In the genomic region with DNA sequence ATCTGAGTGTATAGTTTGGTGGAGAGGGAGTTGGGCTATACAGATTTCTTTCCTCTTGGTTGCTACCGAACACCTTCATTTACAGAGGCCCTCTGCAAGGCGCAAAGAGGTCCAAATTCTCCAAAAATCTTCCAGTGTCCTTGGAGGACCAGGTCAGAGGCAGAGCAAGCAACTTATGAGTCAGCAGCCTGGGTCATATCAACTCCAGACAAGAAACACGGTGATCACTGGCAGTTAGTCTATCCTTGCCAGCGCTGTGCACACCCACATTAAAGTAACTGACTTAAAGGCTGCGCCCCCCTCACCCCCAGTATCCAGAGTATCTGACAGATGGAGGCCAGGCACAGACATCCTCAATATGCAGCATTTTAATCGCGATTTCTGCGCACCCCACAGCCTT, we compare ENCODE assay signal across 39 mouse cellular contexts. TPM values are rescaled to one million over a fixed set of nuclear protein-coding genes. Genes with fewer than 3 reads are reported as not detected.
DNase-seq lines count a peak whose midpoint lies in the region; ATAC-seq and TF ChIP-seq lines count a peak whose summit lies in the region.
"Had no signal": no experiment of that assay in that cellular context is flagged by ENCODE, and none has a peak within 500 bp of the region (broad histone marks: within the 10 kb centered on the region; RNA-seq: fewer than 3 reads in every experiment).

No protein-coding gene starts in this region.

- no peak overlapping the region; the same call in 1 of the 2 replicates for H3K27ac ChIP-seq in intestine, postnatal 0 days (ENCODE audit: low read depth, low read length)
- no peak overlapping the region for H3K27ac ChIP-seq in intestine, embryonic 16.5 days (ENCODE audit: low read length)
- H3K27ac ChIP-seq in stomach, embryonic 15.5 days: 0 out of 2 replicates have a peak overlapping the region, but pooled peaks have one; percentile 6
- H3K27ac ChIP-seq in stomach, postnatal 0 days (replicated peaks): no peak overlapping the region
- H3K27ac ChIP-seq: embryonic facial prominence, embryonic 12.5 days; heart, adult 2 months; hindbrain, postnatal 0 days; intestine, embryonic 15.5 days; liver, embryonic 14.5 days; macrophage had no signal

- 8% methylated on average over 8 of the region's 8 CpGs for WGBS in intestine, postnatal 0 days
- WGBS in intestine, embryonic 16.5 days: 9% methylated on average over 8 of the region's 8 CpGs
- 2% methylated on average over 8 of the region's 8 CpGs for WGBS in stomach, embryonic 15.5 days
- 8% methylated on average over 8 of the region's 8 CpGs for WGBS in stomach, postnatal 0 days

- no peak for TF ChIP-seq CTCF in intestine, postnatal 0 days (IDR thresholded peaks at IDR 0.05; ENCODE audit: low read depth)
- no peak for TF ChIP-seq CTCF in stomach, postnatal 0 days (IDR thresholded peaks at IDR 0.05; ENCODE audit: low read depth)

- no peaks in the 10 kb centered on the region for H3K9me3 ChIP-seq in intestine, postnatal 0 days (ENCODE audit: control insufficient read depth)
- no peaks in the 10 kb centered on the region for H3K9me3 ChIP-seq in intestine, embryonic 16.5 days (ENCODE audit: control insufficient read depth, low read length)
- H3K9me3 ChIP-seq in stomach, embryonic 15.5 days: no peaks in the 10 kb centered on the region
- H3K9me3 ChIP-seq in stomach, postnatal 0 days (ENCODE audit: control insufficient read depth, low read length): no peaks in the 10 kb centered on the region
- H3K9me3 ChIP-seq: embryonic facial prominence, embryonic 12.5 days; G1E; heart, embryonic 12.5 days; intestine, embryonic 15.5 days had no signal

- peak; percentile 10 for DNase-seq in adrenal gland, adult 2 months
- no peak for DNase-seq in adrenal gland, postnatal 4 days (ENCODE audit: low spot score in 2 of 2)
- no peak for DNase-seq in stomach, postnatal 0 days (ENCODE audit: low spot score)
- DNase-seq in cerebellum, postnatal 4 days (ENCODE audit: low spot score in 2 of 2): no peak
- DNase-seq: adrenal gland, postnatal 14 days; cerebellum, adult 18-20 months; cerebellum, postnatal 10 days; gastrocnemius, postnatal 25 days; heart, adult 2 months; heart, postnatal 4 days; kidney, adult 9 months; kidney, postnatal 10 days; layer of hippocampus, postnatal 36 days; left cerebral cortex, postnatal 4 days; liver; lung, adult 2 months; lung, postnatal 10 days; right cerebral cortex, adult 18-20 months; thymus, postnatal 14 days had no signal

- H3K4me3 ChIP-seq in intestine, postnatal 0 days (ENCODE audit: low read depth, low read length): no peak overlapping the region
- H3K4me3 ChIP-seq in intestine, embryonic 16.5 days (ENCODE audit: low read length): no peak overlapping the region
- no peak overlapping the region for H3K4me3 ChIP-seq in stomach, embryonic 15.5 days (replicated peaks)
- no peak overlapping the region for H3K4me3 ChIP-seq in stomach, postnatal 0 days (ENCODE audit: low read depth, low read length)
- H3K4me3 ChIP-seq: embryonic facial prominence, embryonic 12.5 days; heart, adult 2 months; heart, embryonic 12.5 days; intestine, embryonic 15.5 days had no signal

- peaks cover 60% of the 10 kb centered on the region for H3K27me3 ChIP-seq in intestine, postnatal 0 days (replicated peaks; ENCODE audit: control insufficient read depth, insufficient read depth, low read length)
- H3K27me3 ChIP-seq in intestine, embryonic 16.5 days (replicated peaks; ENCODE audit: control insufficient read depth, insufficient read depth, low read length): peaks cover 58% of the 10 kb centered on the region
- H3K27me3 ChIP-seq in stomach, embryonic 15.5 days (replicated peaks): peaks cover 75% of the 10 kb centered on the region
- peaks cover 22% of the 10 kb centered on the region for H3K27me3 ChIP-seq in stomach, postnatal 0 days (ENCODE audit: control insufficient read depth, insufficient read depth, low read length)

- H3K4me2 ChIP-seq in intestine, postnatal 0 days (replicated peaks; ENCODE audit: low read depth): peak overlapping the region; percentile 35; the same call in 1 of the 2 replicates
- no peak overlapping the region for H3K4me2 ChIP-seq in intestine, embryonic 16.5 days (ENCODE audit: low read depth, low read length)
- peak overlapping the region; percentile 35; the same call in 1 of the 2 replicates for H3K4me2 ChIP-seq in stomach, embryonic 15.5 days
- H3K4me2 ChIP-seq in stomach, postnatal 0 days (replicated peaks; ENCODE audit: low read depth): no peak overlapping the region
- H3K4me2 ChIP-seq: embryonic facial prominence, embryonic 12.5 days; heart, embryonic 12.5 days; intestine, embryonic 15.5 days had no signal

- ATAC-seq in intestine, postnatal 0 days: no peak
- no peak for ATAC-seq in intestine, embryonic 16.5 days
- ATAC-seq in stomach, embryonic 15.5 days (ENCODE audit: insufficient read depth, low FRiP score, low read depth): no peak
- ATAC-seq in stomach, postnatal 0 days (ENCODE audit: low FRiP score, low TSS enrichment): no peak
- ATAC-seq: forebrain, embryonic 14.5 days; hindbrain, postnatal 0 days; Patski had no signal

- TF ChIP-seq EP300 in stomach, postnatal 0 days (optimal IDR thresholded peaks at IDR 0.05): no peak

- no peak overlapping the region for H3K9ac ChIP-seq in intestine, postnatal 0 days (ENCODE audit: low read depth, low read length)
- H3K9ac ChIP-seq in intestine, embryonic 16.5 days (ENCODE audit: low read depth, low read length): no peak overlapping the region
- H3K9ac ChIP-seq in stomach, embryonic 15.5 days: no peak overlapping the region
- no peak overlapping the region for H3K9ac ChIP-seq in stomach, postnatal 0 days (ENCODE audit: low read length)
- H3K9ac ChIP-seq: embryonic facial prominence, embryonic 12.5 days; heart, embryonic 12.5 days; intestine, embryonic 15.5 days; liver, embryonic 14.5 days had no signal

- no peaks in the 10 kb centered on the region; the same call in 1 of the 2 replicates for H3K4me1 ChIP-seq in intestine, postnatal 0 days (replicated peaks; ENCODE audit: control insufficient read depth, insufficient read depth, low read length)
- H3K4me1 ChIP-seq in intestine, embryonic 16.5 days (ENCODE audit: control insufficient read depth, insufficient read depth, low read length): no peaks in the 10 kb centered on the region
- H3K4me1 ChIP-seq in stomach, embryonic 15.5 days: no peaks in the 10 kb centered on the region
- H3K4me1 ChIP-seq in stomach, postnatal 0 days (replicated peaks; ENCODE audit: control insufficient read depth, insufficient read depth): no peaks in the 10 kb centered on the region
- H3K4me1 ChIP-seq: embryonic facial prominence, embryonic 12.5 days had no signal

- no peaks in the 10 kb centered on the region for H3K36me3 ChIP-seq in intestine, postnatal 0 days (ENCODE audit: control insufficient read depth, insufficient read depth)
- H3K36me3 ChIP-seq in intestine, embryonic 16.5 days (ENCODE audit: control insufficient read depth, insufficient read depth, low read length): no peaks in the 10 kb centered on the region
- H3K36me3 ChIP-seq in stomach, embryonic 15.5 days: no peaks in the 10 kb centered on the region
- no peaks in the 10 kb centered on the region for H3K36me3 ChIP-seq in stomach, postnatal 0 days (ENCODE audit: control insufficient read depth, insufficient read depth, low read length)
- H3K36me3 ChIP-seq: embryonic facial prominence, embryonic 12.5 days; G1E; heart, embryonic 12.5 days; intestine, embryonic 15.5 days had no signal

RNA-seq across cellular contexts. Expression of a gene that starts 1.0 kb away (rescaled TPM):
- not detected for total RNA-seq in adrenal gland, adult 2 months (2021)
- not detected in 2 replicates for polyA plus RNA-seq in adrenal gland, adult 2 months (2012; rRNA removed)
- 1 to 10 TPM in 1 of 2 experiments, not detected in 1; 1.8 TPM for total RNA-seq in adrenal gland, postnatal 4 days (2021)
- 6.7 and 9.2 TPM in 2 replicates for polyA plus RNA-seq in intestine, postnatal 0 days (2015; fragmentation: Nextera tagmentation; extraction: Ambion mirVana)
- polyA plus RNA-seq in intestine, embryonic 16.5 days (2015; fragmentation: Nextera tagmentation; extraction: Ambion mirVana): 3.8 and 5.3 TPM in 2 replicates
- 10.0 and 14.0 TPM in 2 replicates for polyA plus RNA-seq in stomach, embryonic 15.5 days (2015; fragmentation: Nextera tagmentation; extraction: Ambion mirVana)
- polyA plus RNA-seq in stomach, postnatal 0 days (2015; fragmentation: Nextera tagmentation; extraction: Ambion mirVana): 3.0 and 3.6 TPM in 2 replicates
- total RNA-seq: adrenal gland, postnatal 14 days; G1E; gastrocnemius, adult 18-20 months; gastrocnemius, postnatal 25 days; heart, adult 2 months; heart, postnatal 4 days; hindbrain, postnatal 0 days; layer of hippocampus, postnatal 36 days; left cerebral cortex, postnatal 4 days; megakaryocyte-erythroid progenitor cell, adult 5-6 weeks; midbrain, postnatal 0 days had no signal
- polyA plus RNA-seq: cortical plate, adult 2 months; embryonic facial prominence, embryonic 12.5 days; forebrain, embryonic 14.5 days; G1E; heart, adult 2 months; heart, embryonic 12.5 days; heart, postnatal 0 days; hindbrain, postnatal 0 days; lung, adult 2 months; macrophage; midbrain, postnatal 0 days; neural tube, embryonic 14.5 days; Patski; spleen, adult 2 months; urinary bladder, adult 2 months had no signal

RNA-seq across cellular contexts. Expression of a gene that starts 38.3 kb away (rescaled TPM):
- total RNA-seq in adrenal gland, adult 2 months (2021): not detected
- not detected in 2 replicates for polyA plus RNA-seq in adrenal gland, adult 2 months (2012; rRNA removed)
- not detected for total RNA-seq in adrenal gland, postnatal 4 days (2021)
- 35.0 and 38.9 TPM in 2 replicates for polyA plus RNA-seq in intestine, postnatal 0 days (2015; fragmentation: Nextera tagmentation; extraction: Ambion mirVana)
- 42.1 and 46.2 TPM in 2 replicates for polyA plus RNA-seq in intestine, embryonic 16.5 days (2015; fragmentation: Nextera tagmentation; extraction: Ambion mirVana)
- 8.1 and 9.8 TPM in 2 replicates for polyA plus RNA-seq in stomach, embryonic 15.5 days (2015; fragmentation: Nextera tagmentation; extraction: Ambion mirVana)
- 0.05 and 0.06 TPM in 2 replicates for polyA plus RNA-seq in stomach, postnatal 0 days (2015; fragmentation: Nextera tagmentation; extraction: Ambion mirVana)
- total RNA-seq: adrenal gland, postnatal 14 days; G1E; gastrocnemius, adult 18-20 months; gastrocnemius, postnatal 25 days; heart, adult 2 months; heart, postnatal 4 days; hindbrain, postnatal 0 days; layer of hippocampus, postnatal 36 days; left cerebral cortex, postnatal 4 days; megakaryocyte-erythroid progenitor cell, adult 5-6 weeks; midbrain, postnatal 0 days had no signal
- polyA plus RNA-seq: cortical plate, adult 2 months; embryonic facial prominence, embryonic 12.5 days; forebrain, embryonic 14.5 days; G1E; heart, adult 2 months; heart, embryonic 12.5 days; heart, postnatal 0 days; hindbrain, postnatal 0 days; liver, embryonic 14.5 days; lung, adult 2 months; macrophage; midbrain, postnatal 0 days; neural tube, embryonic 14.5 days; spleen, adult 2 months; urinary bladder, adult 2 months had no signal

RNA-seq across cellular contexts. Expression of a gene that starts 53.5 kb away (rescaled TPM):
- 1 to 10 TPM in 1 of 2 experiments, not detected in 1; 3.5 TPM for total RNA-seq in adrenal gland, adult 2 months (2021)
- 2.2 and 3.3 TPM in 2 replicates for polyA plus RNA-seq in adrenal gland, adult 2 months (2012; rRNA removed)
- 1 to 10 TPM; 1.1 to 7.2 TPM for total RNA-seq in adrenal gland, postnatal 4 days (2021)
- 0.95 and 1.1 TPM in 2 replicates for polyA plus RNA-seq in intestine, postnatal 0 days (2015; fragmentation: Nextera tagmentation; extraction: Ambion mirVana)
- polyA plus RNA-seq in intestine, embryonic 16.5 days (2015; fragmentation: Nextera tagmentation; extraction: Ambion mirVana): 2.6 TPM in 2 replicates
- 0.41 and 0.71 TPM in 2 replicates for polyA plus RNA-seq in stomach, embryonic 15.5 days (2015; fragmentation: Nextera tagmentation; extraction: Ambion mirVana)
- not detected in 2 replicates for polyA plus RNA-seq in stomach, postnatal 0 days (2015; fragmentation: Nextera tagmentation; extraction: Ambion mirVana)
- total RNA-seq: G1E; gastrocnemius, adult 18-20 months; gastrocnemius, postnatal 25 days; heart, adult 2 months; heart, postnatal 4 days; hindbrain, postnatal 0 days; layer of hippocampus, postnatal 36 days; left cerebral cortex, postnatal 4 days; megakaryocyte-erythroid progenitor cell, adult 5-6 weeks; midbrain, postnatal 0 days had no signal
- polyA plus RNA-seq: cortical plate, adult 2 months; embryonic facial prominence, embryonic 12.5 days; forebrain, embryonic 14.5 days; G1E; heart, adult 2 months; heart, embryonic 12.5 days; heart, postnatal 0 days; hindbrain, postnatal 0 days; lung, adult 2 months; macrophage; midbrain, postnatal 0 days; neural tube, embryonic 14.5 days; Patski; spleen, adult 2 months; urinary bladder, adult 2 months had no signal

Comparison
In these comparisons a context has a peak if more than half of its experiments do, and no peak if none do; other contexts are left out.
1. H3K4me2 ChIP-seq: peak in intestine, postnatal 0 days (single experiment) and stomach, embryonic 15.5 days (single experiment); none in intestine, embryonic 16.5 days (single experiment) and stomach, postnatal 0 days (single experiment).